ENCODE assay signal across 13 mouse cellular contexts in genomic region chrY:90728905-90729256, GRCm38 (mm10). TPM values are rescaled to one million over a fixed set of nuclear protein-coding genes. Genes with fewer than 3 reads are reported as not detected.
A peak's percentile ranks its signal among the peaks of the same experiment; 100 is the strongest.
DNase-seq lines count a peak whose midpoint lies in the region; ATAC-seq and TF ChIP-seq lines count a peak whose summit lies in the region.
"Not testable (repeated sequence)": the region's sequence is repeated elsewhere in the genome, so short reads cannot be mapped to it uniquely, and the experiment has no call there.
"Had no signal": no experiment of that assay in that cellular context is flagged by ENCODE, and none has a peak within 500 bp of the region (broad histone marks: within the 10 kb centered on the region; RNA-seq: fewer than 3 reads in every experiment).

No protein-coding gene starts in this region.

- not testable (repeated sequence) for H3K9me3 ChIP-seq in forebrain, embryonic 13.5 days (replicated peaks); kidney, embryonic 16.5 days (ENCODE audit: low read length); lung, embryonic 14.5 days (ENCODE audit: low read depth, low read length); neural tube, embryonic 11.5 days (ENCODE audit: control insufficient read depth, low read length); stomach, embryonic 15.5 days

- WGBS in forebrain, embryonic 13.5 days, result 76% methylated on average over 17 of the region's 17 CpGs
- WGBS in kidney, embryonic 16.5 days, result 72% methylated on average over 14 of the region's 17 CpGs
- WGBS in lung, embryonic 14.5 days, result 69% methylated on average over 15 of the region's 17 CpGs
- WGBS in neural tube, embryonic 11.5 days, result 77% methylated on average over 13 of the region's 17 CpGs
- WGBS in stomach, embryonic 15.5 days, result 84% methylated on average over 16 of the region's 17 CpGs

- H3K27ac ChIP-seq in forebrain, embryonic 13.5 days; kidney, embryonic 16.5 days (ENCODE audit: low read length); lung, embryonic 14.5 days (ENCODE audit: low read depth); neural tube, embryonic 11.5 days (ENCODE audit: low read depth, low read length); stomach, embryonic 15.5 days: not testable (repeated sequence)

- DNase-seq in A20 (ENCODE audit: low read depth, low spot score), result peak; percentile 26
- DNase-seq in brain, embryonic 14.5 days (ENCODE audit: low read depth), result peak; percentile 55
- peak; percentile 35 for DNase-seq in heart, postnatal 4 days
- not testable (repeated sequence) for DNase-seq in lung, embryonic 14.5 days; neural tube, embryonic 11.5 days (ENCODE audit: low spot score)

- TF ChIP-seq CTCF in brain, embryonic 14.5 days (IDR thresholded peaks at IDR 0.05; ENCODE audit: borderline replicate concordance, extremely low read depth, insufficient read depth, insufficient read length); lung, embryonic 14.5 days (IDR thresholded peaks at IDR 0.05; ENCODE audit: low read depth): not testable (repeated sequence)

- not testable (repeated sequence) for TF ChIP-seq POLR2A in brain, embryonic 14.5 days (IDR thresholded peaks at IDR 0.05; ENCODE audit: borderline replicate concordance, extremely low read depth, insufficient read depth, insufficient read length, poor library complexity, severe bottlenecking)

- H3K27me3 ChIP-seq in forebrain, embryonic 13.5 days; kidney, embryonic 16.5 days (ENCODE audit: insufficient read depth, low read length); lung, embryonic 14.5 days (ENCODE audit: insufficient read depth, low read length); neural tube, embryonic 11.5 days (ENCODE audit: control insufficient read depth, insufficient read depth, low read length); stomach, embryonic 15.5 days (replicated peaks): not testable (repeated sequence)

- H3K4me3 ChIP-seq in forebrain, embryonic 13.5 days; kidney, embryonic 16.5 days (ENCODE audit: low read length); lung, embryonic 14.5 days (ENCODE audit: low read depth, low read length); neural tube, embryonic 11.5 days (ENCODE audit: low read depth, low read length); stomach, embryonic 15.5 days (replicated peaks): not testable (repeated sequence)

- H3K4me2 ChIP-seq in forebrain, embryonic 13.5 days; kidney, embryonic 16.5 days (replicated peaks; ENCODE audit: low read depth, low read length); lung, embryonic 14.5 days; neural tube, embryonic 11.5 days (ENCODE audit: low read depth); stomach, embryonic 15.5 days: not testable (repeated sequence)

- peak; percentile 81; the same call in 1 of the 2 replicates for ATAC-seq in forebrain, embryonic 13.5 days
- peak; percentile 79 for ATAC-seq in kidney, embryonic 16.5 days (ENCODE audit: low FRiP score, low TSS enrichment)
- peak; percentile 71 for ATAC-seq in lung, embryonic 14.5 days (ENCODE audit: insufficient read depth)
- ATAC-seq in neural tube, embryonic 11.5 days (ENCODE audit: insufficient read depth, low FRiP score, low TSS enrichment), result peak; percentile 58; the same call in 1 of the 2 replicates
- peak; percentile 65 for ATAC-seq in stomach, embryonic 15.5 days (ENCODE audit: insufficient read depth, low FRiP score, low read depth)

- H3K4me1 ChIP-seq in forebrain, embryonic 13.5 days; kidney, embryonic 16.5 days (ENCODE audit: insufficient read depth, low read length); lung, embryonic 14.5 days (ENCODE audit: insufficient read depth); neural tube, embryonic 11.5 days (ENCODE audit: control insufficient read depth, insufficient read depth, low read length); stomach, embryonic 15.5 days: not testable (repeated sequence)

- H3K36me3 ChIP-seq in forebrain, embryonic 13.5 days (ENCODE audit: poor library complexity, severe bottlenecking); kidney, embryonic 16.5 days (ENCODE audit: insufficient read depth, low read length); lung, embryonic 14.5 days (ENCODE audit: insufficient read depth); neural tube, embryonic 11.5 days (ENCODE audit: control insufficient read depth, insufficient read depth, low read length); stomach, embryonic 15.5 days: not testable (repeated sequence)

- not testable (repeated sequence) for H3K9ac ChIP-seq in forebrain, embryonic 13.5 days; kidney, embryonic 16.5 days (replicated peaks; ENCODE audit: low read length); lung, embryonic 14.5 days; neural tube, embryonic 11.5 days (ENCODE audit: low read length); stomach, embryonic 15.5 days

RNA-seq across cellular contexts. Expression of gene Gm21860, which starts 25.7 kb away (rescaled TPM):
- polyA plus RNA-seq in brain, embryonic 14.5 days (2012; rRNA removed), result not detected in 2 replicates
- polyA plus RNA-seq in forebrain, embryonic 13.5 days (2015; fragmentation: Nextera tagmentation; extraction: Ambion mirVana), result not detected in 2 replicates
- not detected for total RNA-seq in heart, postnatal 4 days (2021)
- polyA plus RNA-seq in kidney, embryonic 16.5 days (2015; fragmentation: Nextera tagmentation; extraction: Ambion mirVana), result not detected in 2 replicates
- polyA plus RNA-seq in lung, embryonic 14.5 days (2014; fragmentation: Nextera tagmentation; extraction: Ambion mirVana), result not detected in 2 replicates
- not detected in 2 replicates for polyA plus RNA-seq in neural tube, embryonic 11.5 days (2014; fragmentation: Nextera tagmentation; extraction: Ambion mirVana)
- not detected in 2 replicates for polyA plus RNA-seq in stomach, embryonic 15.5 days (2015; fragmentation: Nextera tagmentation; extraction: Ambion mirVana)
- total RNA-seq: heart, adult 18-20 months had no signal
- polyA plus RNA-seq: C2C12; erythroblast, embryonic 14.5 days; kidney, adult 2 months; lung, embryonic 15.5 days had no signal

RNA-seq across cellular contexts. Expression of gene Gm47283, which starts 55.7 kb away (rescaled TPM):
- polyA plus RNA-seq in brain, embryonic 14.5 days (2012; rRNA removed), result not detected in 2 replicates
- polyA plus RNA-seq in forebrain, embryonic 13.5 days (2015; fragmentation: Nextera tagmentation; extraction: Ambion mirVana), result not detected in 2 replicates
- total RNA-seq in heart, postnatal 4 days (2021), result not detected
- not detected in 2 replicates for polyA plus RNA-seq in kidney, embryonic 16.5 days (2015; fragmentation: Nextera tagmentation; extraction: Ambion mirVana)
- not detected in 2 replicates for polyA plus RNA-seq in lung, embryonic 14.5 days (2014; fragmentation: Nextera tagmentation; extraction: Ambion mirVana)
- not detected in 2 replicates for polyA plus RNA-seq in neural tube, embryonic 11.5 days (2014; fragmentation: Nextera tagmentation; extraction: Ambion mirVana)
- polyA plus RNA-seq in stomach, embryonic 15.5 days (2015; fragmentation: Nextera tagmentation; extraction: Ambion mirVana), result not detected in 2 replicates
- total RNA-seq: heart, adult 18-20 months had no signal
- polyA plus RNA-seq: C2C12; erythroblast, embryonic 14.5 days; kidney, adult 2 months; lung, embryonic 15.5 days had no signal
